Mouse (Mus musculus): ENCODE data around the gene Tuba8. TPM values are rescaled to one million over a fixed set of nuclear protein-coding genes. Genes with fewer than 3 reads are reported as not detected.

The Tuba8 gene
- total and polyA plus RNA-seq, 3 experiments: 1.4 to 1.6 TPM; not detected in 1

DNA sequence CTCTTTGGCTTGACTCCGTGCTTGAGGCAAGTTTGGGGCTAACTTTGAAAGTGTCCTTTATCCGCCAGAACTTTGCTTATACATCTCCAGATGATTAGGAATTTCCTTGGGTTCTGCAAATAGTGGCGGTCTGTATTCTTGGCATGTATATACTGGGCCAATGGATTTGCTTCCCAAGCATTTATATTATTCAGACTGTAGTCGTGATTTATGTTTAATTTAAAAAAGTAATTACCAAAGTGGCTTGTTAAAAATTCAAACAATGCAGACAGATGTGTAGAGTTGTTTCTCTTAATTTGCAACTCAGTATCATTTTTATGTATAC lies 35.5 kb downstream of the Tuba8 start:
- H3K79me2 ChIP-seq (ENCODE audit: control insufficient read depth, insufficient read depth, low read length, poor library complexity): no peaks in the 10 kb centered on the region
- H3K27ac ChIP-seq (ENCODE audit: control insufficient read depth, low read depth, low read length): peak overlapping the region; percentile 47; the same call in 1 of the 2 replicates
- no peaks in the 10 kb centered on the region for H3K27me3 ChIP-seq (ENCODE audit: control insufficient read depth in 1 of 2, insufficient read depth in 2 of 2, low read length in 2 of 2)
- TF ChIP-seq MYC (IDR thresholded peaks at IDR 0.05; ENCODE audit: low read depth, low read length) (no peak), USF2 (IDR thresholded peaks at IDR 0.05; ENCODE audit: borderline replicate concordance in 1 of 2, insufficient read depth in 1 of 2, low read depth in 1 of 2, low read length in 2 of 2) (no peak), CHD2 (IDR thresholded peaks at IDR 0.05; ENCODE audit: low read length) (no peak), ELF1 (IDR thresholded peaks at IDR 0.05; ENCODE audit: low read depth, low read length) (no peak), JUND (IDR thresholded peaks at IDR 0.05; ENCODE audit: low read depth, low read length) (no peak), MAZ (IDR thresholded peaks at IDR 0.05; ENCODE audit: low read depth, low read length) (no peak)
- peaks cover 10 to 11% of the 10 kb centered on the region in 2 experiments for H3K4me1 ChIP-seq (ENCODE audit: control insufficient read depth in 1 of 2, insufficient read depth in 2 of 2, low read length in 2 of 2)
- no peaks in the 10 kb centered on the region for H3K9me3 ChIP-seq (replicated peaks; ENCODE audit: insufficient read depth, low read length)
- H3K36me3 ChIP-seq (ENCODE audit: control insufficient read depth in 1 of 2, insufficient read depth in 2 of 2, low read length in 2 of 2): peaks cover 0 to 13% of the 10 kb centered on the region in 2 experiments; a peak in 2 of 4 replicates
- peak overlapping the region; percentile 55 for H3K9ac ChIP-seq (ENCODE audit: control insufficient read depth, low read depth, low read length, poor library complexity, severe bottlenecking)
- no peak for DNase-seq (ENCODE audit: low read depth, low spot score)
- H3K4me3 ChIP-seq (ENCODE audit: control insufficient read depth in 1 of 2, insufficient read depth in 1 of 2, low read depth in 2 of 2, low read length in 2 of 2): peak overlapping the region; percentile 62 to 70

DNA sequence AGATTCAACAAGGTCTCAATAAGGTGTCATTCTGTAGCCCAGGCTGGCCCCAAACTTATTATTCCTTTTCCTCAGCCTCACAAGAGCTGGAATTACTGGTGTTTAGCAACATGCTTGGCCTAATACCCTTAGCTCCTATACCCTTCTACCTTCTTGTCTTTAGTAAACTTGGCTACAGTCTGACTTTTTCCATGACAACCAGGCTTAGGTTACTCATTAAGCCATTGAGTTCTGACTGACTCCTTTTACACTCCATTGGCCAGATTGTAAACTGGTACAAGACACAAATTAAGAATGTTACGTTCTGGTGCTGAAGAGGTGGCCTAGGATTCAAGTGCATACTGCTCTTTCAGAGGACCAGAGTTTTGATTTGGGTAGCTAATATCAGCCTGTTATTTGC lies 39.9 kb downstream of the Tuba8 start:
- no peak overlapping the region for H3K9ac ChIP-seq (ENCODE audit: control insufficient read depth, low read depth, low read length, poor library complexity, severe bottlenecking)
- H3K4me3 ChIP-seq (ENCODE audit: control insufficient read depth in 1 of 2, insufficient read depth in 1 of 2, low read depth in 2 of 2, low read length in 2 of 2): no peak overlapping the region
- TF ChIP-seq JUND (IDR thresholded peaks at IDR 0.05; ENCODE audit: low read depth, low read length) (no peak), NRF1 (IDR thresholded peaks at IDR 0.05; ENCODE audit: insufficient read depth, low read depth, low read length, poor library complexity, severe bottlenecking) (no peak), MYB (IDR thresholded peaks at IDR 0.05; ENCODE audit: low read depth, low read length) (no peak)
- peaks cover 0 to 15% of the 10 kb centered on the region in 2 experiments; a peak in 2 of 4 replicates for H3K36me3 ChIP-seq (ENCODE audit: control insufficient read depth in 1 of 2, insufficient read depth in 2 of 2, low read length in 2 of 2)
- H3K27ac ChIP-seq (ENCODE audit: control insufficient read depth, low read depth, low read length): no peak overlapping the region
- no peaks in the 10 kb centered on the region for H3K9me3 ChIP-seq (replicated peaks; ENCODE audit: insufficient read depth, low read length)
- no peaks in the 10 kb centered on the region for H3K79me2 ChIP-seq (ENCODE audit: control insufficient read depth, insufficient read depth, low read length, poor library complexity)
- peaks cover 4 to 17% of the 10 kb centered on the region in 2 experiments for H3K4me1 ChIP-seq (ENCODE audit: control insufficient read depth in 1 of 2, insufficient read depth in 2 of 2, low read length in 2 of 2)
- no peak for DNase-seq (ENCODE audit: low read depth, low spot score)
- H3K27me3 ChIP-seq (ENCODE audit: control insufficient read depth in 1 of 2, insufficient read depth in 2 of 2, low read length in 2 of 2): no peaks in the 10 kb centered on the region

DNA sequence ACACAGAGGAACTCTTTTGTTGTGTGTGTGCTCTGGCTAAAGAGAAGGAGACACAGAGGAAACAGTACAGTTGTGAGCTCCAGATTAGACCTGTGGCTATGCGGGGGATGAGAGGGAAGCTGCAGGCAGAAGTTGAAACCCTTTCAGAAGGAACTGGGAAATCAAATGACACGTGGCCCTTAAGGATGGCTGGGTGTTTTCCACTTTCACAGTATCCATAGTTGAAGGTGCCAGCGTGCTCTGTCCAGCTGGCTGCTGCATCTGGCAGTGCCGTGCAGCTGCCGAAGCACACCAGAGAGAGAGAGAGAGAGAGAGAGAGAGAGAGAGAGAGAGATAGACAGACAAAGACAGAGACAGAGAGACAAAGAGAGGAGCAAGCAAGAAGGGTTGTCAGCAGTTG lies 40.8 kb downstream of the Tuba8 start:
- H3K27me3 ChIP-seq (ENCODE audit: control insufficient read depth in 1 of 2, insufficient read depth in 2 of 2, low read length in 2 of 2): no peaks in the 10 kb centered on the region
- H3K79me2 ChIP-seq (ENCODE audit: control insufficient read depth, insufficient read depth, low read length, poor library complexity): no peaks in the 10 kb centered on the region
- peaks cover 0 to 14% of the 10 kb centered on the region in 2 experiments; a peak in 2 of 4 replicates for H3K36me3 ChIP-seq (ENCODE audit: control insufficient read depth in 1 of 2, insufficient read depth in 2 of 2, low read length in 2 of 2)
- peak overlapping the region; percentile 21 to 23; a peak in 2 of 4 replicates for H3K4me3 ChIP-seq (ENCODE audit: control insufficient read depth in 1 of 2, insufficient read depth in 1 of 2, low read depth in 2 of 2, low read length in 2 of 2)
- H3K9ac ChIP-seq (ENCODE audit: control insufficient read depth, low read depth, low read length, poor library complexity, severe bottlenecking): peak overlapping the region; percentile 59
- H3K27ac ChIP-seq (ENCODE audit: control insufficient read depth, low read depth, low read length): peak overlapping the region; percentile 60
- DNase-seq (ENCODE audit: low read depth, low spot score): peak; percentile 71
- no peaks in the 10 kb centered on the region for H3K9me3 ChIP-seq (replicated peaks; ENCODE audit: insufficient read depth, low read length)
- H3K4me1 ChIP-seq (ENCODE audit: control insufficient read depth in 1 of 2, insufficient read depth in 2 of 2, low read length in 2 of 2): peaks cover 3 to 17% of the 10 kb centered on the region in 2 experiments
- TF ChIP-seq CHD1 (IDR thresholded peaks at IDR 0.05; ENCODE audit: low read depth, low read length) (no peak), NRF1 (IDR thresholded peaks at IDR 0.05; ENCODE audit: insufficient read depth, low read depth, low read length, poor library complexity, severe bottlenecking) (no peak), CTCF (IDR thresholded peaks at IDR 0.05 in 2 of 3, conservative IDR thresholded peaks at IDR 0.05 in 1 of 3; ENCODE audit: control insufficient read depth in 1 of 3, insufficient read depth in 1 of 3, low read depth in 2 of 3, low read length in 3 of 3, poor library complexity in 1 of 3, severe bottlenecking in 1 of 3) (no peak), RAD21 (IDR thresholded peaks at IDR 0.05; ENCODE audit: low read depth, low read length) (no peak), MAX (IDR thresholded peaks at IDR 0.05; ENCODE audit: low read length) (peak; percentile 85), TAL1 (IDR thresholded peaks at IDR 0.05; ENCODE audit: low read length) (no peak), POLR2AphosphoS2 (IDR thresholded peaks at IDR 0.05; ENCODE audit: low read length) (no peak), MXI1 (IDR thresholded peaks at IDR 0.05; ENCODE audit: low read depth, low read length) (peak; percentile 72), ETS1 (IDR thresholded peaks at IDR 0.05; ENCODE audit: low read depth, low read length) (0 out of 2 replicates have a peak, but pooled peaks have one; percentile 26), CHD2 (IDR thresholded peaks at IDR 0.05; ENCODE audit: low read length) (no peak), SMC3 (IDR thresholded peaks at IDR 0.05; ENCODE audit: low read depth, low read length) (no peak), KAT2A (conservative IDR thresholded peaks at IDR 0.05; ENCODE audit: low read depth, low read length) (no peak), MYC (IDR thresholded peaks at IDR 0.05; ENCODE audit: low read depth, low read length) (peak; percentile 82), BHLHE40 (IDR thresholded peaks at IDR 0.05; ENCODE audit: borderline replicate concordance, low read depth, low read length) (no peak), EP300 (IDR thresholded peaks at IDR 0.05; ENCODE audit: low read depth in 1 of 2, low read length in 2 of 2) (peak in 1 of 2 experiments; percentile 62; a peak in 2 of 4 replicates), TCF12 (IDR thresholded peaks at IDR 0.05; ENCODE audit: low read depth, low read length) (no peak), TBP (IDR thresholded peaks at IDR 0.05; ENCODE audit: low read depth, low read length) (peak; percentile 23; the same call in 1 of the 2 replicates), POLR2AphosphoS5 (IDR thresholded peaks at IDR 0.05; ENCODE audit: borderline replicate concordance, low read depth, low read length) (no peak), ZNF384 (IDR thresholded peaks at IDR 0.05; ENCODE audit: low read depth, low read length) (no peak), MAFK (IDR thresholded peaks at IDR 0.05; ENCODE audit: borderline replicate concordance, low read depth, low read length) (no peak), NELFE (IDR thresholded peaks at IDR 0.05; ENCODE audit: low read depth, low read length) (no peak)

Measured in MEL (cell line).